Mouse (Mus musculus) embryonic facial prominence, embryonic 13.5 days (tissue): Measurements from ENCODE around the gene Psrc1. TPM values are rescaled to one million over a fixed set of nuclear protein-coding genes. Genes with fewer than 3 reads are reported as not detected.

Experiments
- ATAC-seq: fragments of 200-750 bp; cut with Nextera tagmentation; 2 replicates; pipeline ENCODE4 v1.8.0; 2017; ENCODE audit warnings: low read depth; ENCODE audit not compliant: insufficient number of reproducible peaks, insufficient read depth, low FRiP score, low TSS enrichment
- H3K27ac ChIP-seq: fragments of 300-500 bp; sonication (generic); 2 replicates; pipeline ENCODE4 v1.5.1; 2015; ENCODE audit warnings: moderate library complexity, mild to moderate bottlenecking, inconsistent platforms
- H3K27me3 ChIP-seq: fragments of 300-500 bp; sonication (generic); 2 replicates; pipeline ENCODE4 v1.6.1; 2015; ENCODE audit warnings: mild to moderate bottlenecking, inconsistent platforms
- H3K36me3 ChIP-seq: fragments of 300-500 bp; sonication (generic); 2 replicates; pipeline ENCODE4 v1.6.1; 2015; ENCODE audit warnings: mild to moderate bottlenecking, inconsistent platforms
- H3K4me1 ChIP-seq: fragments of 300-500 bp; sonication (generic); 2 replicates; pipeline ENCODE4 v1.6.1; 2015; ENCODE audit warnings: inconsistent platforms
- H3K4me2 ChIP-seq: fragments of 300-500 bp; sonication (generic); 2 replicates; pipeline ENCODE4 v1.6.1; 2015; ENCODE audit warnings: moderate library complexity, mild to moderate bottlenecking, inconsistent platforms
- H3K4me3 ChIP-seq: fragments of 300-500 bp; sonication (generic); 2 replicates; pipeline ENCODE4 v1.5.1; 2015; ENCODE audit warnings: mild to moderate bottlenecking, inconsistent platforms
- H3K9ac ChIP-seq: fragments of 300-500 bp; sonication (generic); 2 replicates; pipeline ENCODE4 v1.6.1; 2015; ENCODE audit warnings: mild to moderate bottlenecking, inconsistent platforms
- H3K9me3 ChIP-seq: fragments of 300-500 bp; sonication (generic); 2 replicates; pipeline ENCODE4 v1.6.1; 2016; ENCODE audit warnings: inconsistent platforms
- WGBS: fragments of 180-500 bp; shearing (Covaris S2); methylation state at CpG from one replicate; pipeline ENCODE4 v1.1.7; 2015; ENCODE audit warnings: mixed read lengths; 5-methylcytosine and 5-hydroxymethylcytosine counted together
- polyA plus RNA-seq: library from polyadenylated mRNA; unstranded; fragments of >200 nt; fragmentation: Nextera tagmentation; extraction: Ambion mirVana; gene quantifications from 2 replicates; pipeline ENCODE4 v1.2.1, GENCODE M21; 2015

Gene Psrc1
- polyA plus RNA-seq, 1 experiment from 2014 or later, result 73.1 TPM

- no peak within 1 kb of the TSS for H3K27ac ChIP-seq
- ATAC-seq, result 0 out of 2 replicates have a peak, but pooled peaks have one; percentile 3
- H3K4me3 ChIP-seq, result no peak within 1 kb of the TSS
- no peak within 1 kb of the TSS for H3K4me2 ChIP-seq
- no peaks in the 10 kb centered on the region for H3K9me3 ChIP-seq
- H3K9ac ChIP-seq, result peak within 1 kb of the TSS; percentile 12; the same call in 1 of the 2 replicates
- 72% methylated on average over 9 of the region's 9 CpGs for WGBS
- no peaks in the 10 kb centered on the region for H3K36me3 ChIP-seq
- H3K4me1 ChIP-seq, result peaks cover 27% of the 10 kb centered on the region
- H3K27me3 ChIP-seq, result no peaks in the 10 kb centered on the region
These were observed 19.2 kb upstream of the Psrc1 start, which contains the start of gene Mybphl for GRCm38 (mm10) chr3:108364270-108364995. Mybphl (plus strand) TSS chr3:108364911.

GRCm38 (mm10) chr3:108367173-108367572 is 16.5 kb upstream of the Psrc1 start:
- Histone ChIP-seq H3K4me1 (peaks cover 4% of the 10 kb centered on the region; the same call in 1 of the 2 replicates), H3K27me3 (no peaks in the 10 kb centered on the region), H3K9me3 (no peaks in the 10 kb centered on the region), H3K4me3 (no peak overlapping the region), H3K27ac (no peak overlapping the region), H3K4me2 (no peak overlapping the region), H3K36me3 (no peaks in the 10 kb centered on the region), H3K9ac (no peak overlapping the region)
- no peak for ATAC-seq
- 54% methylated on average over 9 of the region's 9 CpGs for WGBS

GRCm38 (mm10) chr3:108367828-108368227 is 15.8 kb upstream of the Psrc1 start:
- H3K4me2 ChIP-seq, result no peak overlapping the region
- no peak overlapping the region for H3K9ac ChIP-seq
- WGBS, result 76% methylated on average over 3 of the region's 3 CpGs
- no peak overlapping the region for H3K27ac ChIP-seq
- H3K4me1 ChIP-seq, result peaks cover 11% of the 10 kb centered on the region
- H3K36me3 ChIP-seq, result no peaks in the 10 kb centered on the region
- H3K9me3 ChIP-seq, result no peaks in the 10 kb centered on the region
- H3K4me3 ChIP-seq, result no peak overlapping the region
- no peaks in the 10 kb centered on the region for H3K27me3 ChIP-seq
- ATAC-seq, result no peak

DNA sequence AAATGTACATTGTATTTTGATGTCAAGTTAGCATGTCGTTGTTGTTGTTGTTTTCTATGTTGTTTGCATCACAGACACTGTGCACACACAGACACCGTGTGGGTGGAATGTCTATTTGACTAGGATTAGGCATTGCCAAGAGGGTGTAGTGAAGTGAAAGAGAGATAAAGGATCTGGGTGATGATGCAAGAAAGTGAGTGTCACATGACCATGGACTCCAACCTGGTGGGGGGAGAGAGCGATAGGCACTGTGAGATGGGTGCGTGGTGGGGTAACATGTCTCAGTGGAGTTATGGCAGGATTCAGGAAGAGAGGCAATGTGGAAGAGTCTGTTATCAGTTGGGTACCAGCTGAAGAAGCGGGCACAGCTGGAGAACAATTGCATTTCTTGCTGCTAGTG is 14.9 kb upstream of the Psrc1 start:
- Histone ChIP-seq H3K4me1 (peaks cover 14% of the 10 kb centered on the region), H3K9me3 (no peaks in the 10 kb centered on the region), H3K27me3 (no peaks in the 10 kb centered on the region), H3K27ac (no peak overlapping the region), H3K4me3 (no peak overlapping the region), H3K4me2 (no peak overlapping the region), H3K36me3 (no peaks in the 10 kb centered on the region), H3K9ac (no peak overlapping the region)
- ATAC-seq, result no peak
- WGBS, result 81% methylated on average over 5 of the region's 5 CpGs

GRCm38 (mm10) chr3:108372274-108372673 is 11.4 kb upstream of the Psrc1 start:
- H3K27me3 ChIP-seq, result no peaks in the 10 kb centered on the region
- 51% methylated on average over 3 of the region's 3 CpGs for WGBS
- H3K4me3 ChIP-seq, result no peak overlapping the region
- peak overlapping the region; percentile 22; the same call in 1 of the 2 replicates for H3K27ac ChIP-seq
- H3K4me1 ChIP-seq, result peaks cover 9% of the 10 kb centered on the region
- H3K9ac ChIP-seq, result no peak overlapping the region
- ATAC-seq, result no peak
- no peaks in the 10 kb centered on the region for H3K9me3 ChIP-seq
- H3K36me3 ChIP-seq, result no peaks in the 10 kb centered on the region
- no peak overlapping the region for H3K4me2 ChIP-seq

DNA sequence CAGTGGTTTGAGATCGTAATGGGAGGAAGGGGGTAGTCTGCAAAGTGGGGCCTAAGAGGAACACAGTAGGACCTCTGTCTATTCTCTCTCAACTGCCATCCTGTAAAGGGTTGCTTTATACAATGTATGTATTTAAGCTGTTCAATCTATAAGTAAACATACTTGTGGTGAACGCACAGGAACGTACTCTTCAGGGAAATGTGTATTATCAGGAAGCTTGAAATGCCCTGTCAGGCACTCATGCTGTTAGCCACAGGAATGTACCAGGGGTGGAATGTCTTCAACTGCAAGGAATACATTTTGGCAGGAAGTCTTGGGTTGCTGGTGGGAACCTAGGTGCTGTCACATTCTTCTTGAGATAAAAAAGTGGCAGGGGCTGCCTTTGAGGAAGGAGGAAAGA is 10.9 kb upstream of the Psrc1 start:
- 62% methylated on average over 3 of the region's 3 CpGs for WGBS
- H3K27ac ChIP-seq, result peak overlapping the region; percentile 22; the same call in 1 of the 2 replicates

DNA sequence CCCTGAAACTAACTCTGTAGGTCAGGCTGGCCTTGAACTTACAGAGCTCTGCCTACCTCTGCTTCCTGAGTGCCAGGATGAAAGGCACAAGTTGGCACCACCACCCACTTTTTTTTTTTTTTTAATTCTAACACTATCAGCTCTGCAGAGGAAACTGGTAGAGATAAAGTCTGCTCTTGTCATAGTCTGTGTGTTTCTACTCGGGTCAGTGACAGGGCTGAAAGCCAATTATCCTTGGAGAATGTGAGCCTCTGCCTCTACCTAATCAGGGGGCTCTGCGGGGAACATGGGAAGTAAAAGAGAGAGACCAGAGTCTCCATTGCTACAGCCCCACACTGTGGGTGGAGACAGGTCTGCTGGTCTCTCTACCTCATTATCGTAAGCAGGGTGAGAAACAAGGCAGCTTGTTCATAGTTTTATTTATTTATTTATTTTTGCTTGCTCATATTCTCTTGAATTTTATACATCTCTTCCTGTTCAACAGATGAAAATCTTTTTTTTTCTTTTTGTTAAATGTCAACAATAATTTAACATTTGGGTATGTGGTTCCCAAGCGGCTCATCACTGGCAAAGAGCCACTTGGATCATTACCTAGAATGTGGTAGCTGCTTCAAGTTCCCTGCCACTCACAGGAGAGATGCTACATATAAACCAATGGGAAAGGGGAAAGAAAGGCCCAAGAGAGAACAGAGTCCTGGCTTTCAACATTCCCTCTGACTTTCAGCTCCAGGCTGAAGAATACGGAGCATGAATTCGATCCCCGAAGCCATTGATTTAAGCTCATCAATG is 4.6 kb upstream of the Psrc1 start:
- no peak for ATAC-seq
- Histone ChIP-seq H3K4me1 (peaks cover 24% of the 10 kb centered on the region), H3K4me3 (no peak overlapping the region), H3K36me3 (no peaks in the 10 kb centered on the region), H3K4me2 (no peak overlapping the region), H3K9me3 (no peaks in the 10 kb centered on the region), H3K27me3 (no peaks in the 10 kb centered on the region), H3K27ac (no peak overlapping the region), H3K9ac (no peak overlapping the region)
- 63% methylated on average over 7 of the region's 7 CpGs for WGBS

More for the DNA sequence above, 10.9 kb upstream of the Psrc1 start:
- H3K4me3 ChIP-seq, result no peak overlapping the region
- H3K27me3 ChIP-seq, result no peaks in the 10 kb centered on the region
- no peak for ATAC-seq
- H3K9me3 ChIP-seq, result no peaks in the 10 kb centered on the region
- no peak overlapping the region for H3K4me2 ChIP-seq
- H3K36me3 ChIP-seq, result no peaks in the 10 kb centered on the region
- peaks cover 9% of the 10 kb centered on the region for H3K4me1 ChIP-seq
- no peak overlapping the region for H3K9ac ChIP-seq

DNA sequence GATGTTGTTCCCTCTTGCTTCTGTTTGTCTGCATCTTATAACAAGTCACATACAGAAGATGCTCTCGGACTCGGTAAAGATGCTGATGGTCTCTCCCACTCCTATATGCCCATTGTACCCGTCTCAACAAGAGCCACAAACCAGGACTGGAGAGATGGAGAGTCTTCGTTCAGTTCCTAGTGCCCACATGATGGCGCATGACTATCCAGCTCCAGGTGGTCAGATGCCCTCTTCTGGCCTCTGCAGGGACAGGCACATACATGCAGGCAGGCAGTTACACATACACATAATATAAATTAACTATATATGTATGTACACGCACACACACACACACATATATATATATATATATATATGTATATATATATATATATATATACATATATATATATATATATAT is 2.9 kb upstream of the Psrc1 start:
- no peak overlapping the region for H3K9ac ChIP-seq
- H3K9me3 ChIP-seq, result no peaks in the 10 kb centered on the region
- 81% methylated on average over 6 of the region's 6 CpGs for WGBS
- no peaks in the 10 kb centered on the region for H3K27me3 ChIP-seq
- peaks cover 40% of the 10 kb centered on the region for H3K4me1 ChIP-seq
- no peak overlapping the region for H3K4me3 ChIP-seq
- ATAC-seq, result no peak
- no peak overlapping the region for H3K27ac ChIP-seq
- H3K36me3 ChIP-seq, result peaks cover under 1% of the 10 kb centered on the region; the same call in 1 of the 2 replicates
- H3K4me2 ChIP-seq, result no peak overlapping the region

GRCm38 (mm10) chr3:108381945-108382875 is 1.4 kb upstream of the Psrc1 start:
- Histone ChIP-seq H3K4me2 (peak overlapping the region; percentile 71), H3K9ac (peak overlapping the region; percentile 49; the same call in 1 of the 2 replicates), H3K27me3 (no peaks in the 10 kb centered on the region), H3K4me3 (peak overlapping the region; percentile 24), H3K27ac (peak overlapping the region; percentile 87), H3K36me3 (peaks cover 14% of the 10 kb centered on the region), H3K4me1 (peaks cover 49% of the 10 kb centered on the region), H3K9me3 (no peaks in the 10 kb centered on the region)
- WGBS, result 42% methylated on average over 14 of the region's 14 CpGs
- no peak for ATAC-seq

GRCm38 (mm10) chr3:108384425-108384824 is 786 bp downstream of the Psrc1 start:
- no peak overlapping the region for H3K27ac ChIP-seq
- no peak for ATAC-seq
- 23% methylated on average over 2 of the region's 2 CpGs for WGBS
- peak overlapping the region; percentile 69 for H3K9ac ChIP-seq
- peak overlapping the region; percentile 63 for H3K4me3 ChIP-seq
- H3K27me3 ChIP-seq, result no peaks in the 10 kb centered on the region
- H3K36me3 ChIP-seq, result peaks cover 20% of the 10 kb centered on the region
- H3K9me3 ChIP-seq, result no peaks in the 10 kb centered on the region
- H3K4me1 ChIP-seq, result peaks cover 57% of the 10 kb centered on the region
- peak overlapping the region; percentile 71 for H3K4me2 ChIP-seq

- Histone ChIP-seq H3K27ac (no peak overlapping the region), H3K4me1 (peaks cover 53% of the 10 kb centered on the region), H3K27me3 (no peaks in the 10 kb centered on the region), H3K9ac (no peak overlapping the region), H3K4me2 (no peak overlapping the region; the same call in 1 of the 2 replicates), H3K36me3 (peaks cover 20% of the 10 kb centered on the region), H3K9me3 (no peaks in the 10 kb centered on the region), H3K4me3 (no peak overlapping the region)
- no peak for ATAC-seq
- WGBS, result 81% methylated on average over 10 of the region's 10 CpGs
These were observed 2.5 kb downstream of the Psrc1 start for GRCm38 (mm10) chr3:108386186-108386585.
